Mouse (Mus musculus) kidney, adult 2 months (tissue): ENCODE measurements around the gene Cdk4.

Experiments used
- CTCF ChIP-seq: fragments of 200-500 bp; conservative IDR thresholded peaks from 2 replicates; pipeline ENCODE4 v1.5.1; 2011; ENCODE audit warnings: low read depth, mild to moderate bottlenecking, control low read depth, low read length, moderate library complexity, mixed read lengths; ENCODE audit not compliant: insufficient read depth, insufficient read length
- POLR2A ChIP-seq: fragments of 200-500 bp; IDR thresholded peaks from one replicate; pipeline ENCODE4 v1.6.1; 2011; ENCODE audit warnings: low read depth, low read length, control low read depth

DNA sequence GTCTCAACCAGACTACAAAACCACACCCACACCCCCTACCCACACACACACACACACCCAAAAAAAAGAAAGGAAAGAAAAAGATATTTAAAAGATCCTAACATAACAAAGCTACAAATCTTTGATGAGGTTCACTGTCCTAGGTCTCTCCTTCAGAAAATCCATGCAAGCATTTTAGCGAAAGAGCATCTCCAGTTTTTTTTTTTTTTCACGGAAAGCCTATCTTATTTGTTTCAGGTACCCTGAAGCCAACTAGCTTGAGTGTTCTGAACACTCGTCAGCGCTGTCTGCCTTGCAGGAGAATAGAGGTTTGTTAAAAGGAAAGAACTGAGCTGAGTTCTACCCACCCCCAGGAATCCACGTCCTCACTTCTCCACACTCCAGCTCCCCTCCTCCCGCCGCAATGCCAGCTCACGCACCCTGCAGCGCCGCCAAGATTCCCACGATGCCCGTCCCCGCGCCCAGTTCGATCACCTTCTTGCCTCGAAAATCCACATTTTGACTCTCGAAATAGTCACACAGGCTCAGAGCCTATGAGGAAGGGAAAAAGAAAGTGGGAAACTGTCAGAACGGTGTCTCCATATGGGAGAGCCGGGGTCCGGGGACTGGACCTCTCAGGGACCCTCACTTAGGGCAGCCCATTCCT, 22.6 kb upstream of the Cdk4 start:
- TF ChIP-seq POLR2A = no peak
- no peak for TF ChIP-seq CTCF
